Mouse (Mus musculus): ENCODE measurements at regions not wholly inside any gene's neighbourhood (a gene's known extent, or its start where the extent isn't known, plus 50 kb on each side); places are given as distances from the start of the nearest gene placed in this dataset.

DNA sequence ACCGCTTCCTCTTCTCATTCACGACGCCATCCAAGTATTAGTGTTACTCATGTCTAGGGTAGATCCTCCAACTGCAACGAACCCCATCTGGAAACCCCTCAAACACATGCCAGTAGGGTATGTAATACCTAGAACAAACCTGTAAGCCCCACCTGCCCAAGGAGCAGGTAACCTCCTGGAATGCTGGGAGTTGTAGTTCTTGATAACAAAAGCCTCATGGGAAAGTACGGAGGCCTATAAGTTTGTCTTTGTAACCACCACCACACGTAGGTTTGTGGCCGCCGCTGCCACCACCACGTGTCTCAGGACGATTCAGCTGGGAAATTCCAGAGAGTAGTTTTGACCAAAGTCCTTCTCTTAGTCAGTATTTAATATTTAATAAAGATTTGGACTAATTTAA is 107.4 kb upstream of the Unc5b start:
- no peak for DNase-seq (ENCODE audit: low spot score in 2 of 2)

GRCm38 (mm10) chr10:60937517-60937866 is 106.1 kb upstream of the Unc5b start:
- DNase-seq (ENCODE audit: low spot score in 2 of 2) = no peak

DNA sequence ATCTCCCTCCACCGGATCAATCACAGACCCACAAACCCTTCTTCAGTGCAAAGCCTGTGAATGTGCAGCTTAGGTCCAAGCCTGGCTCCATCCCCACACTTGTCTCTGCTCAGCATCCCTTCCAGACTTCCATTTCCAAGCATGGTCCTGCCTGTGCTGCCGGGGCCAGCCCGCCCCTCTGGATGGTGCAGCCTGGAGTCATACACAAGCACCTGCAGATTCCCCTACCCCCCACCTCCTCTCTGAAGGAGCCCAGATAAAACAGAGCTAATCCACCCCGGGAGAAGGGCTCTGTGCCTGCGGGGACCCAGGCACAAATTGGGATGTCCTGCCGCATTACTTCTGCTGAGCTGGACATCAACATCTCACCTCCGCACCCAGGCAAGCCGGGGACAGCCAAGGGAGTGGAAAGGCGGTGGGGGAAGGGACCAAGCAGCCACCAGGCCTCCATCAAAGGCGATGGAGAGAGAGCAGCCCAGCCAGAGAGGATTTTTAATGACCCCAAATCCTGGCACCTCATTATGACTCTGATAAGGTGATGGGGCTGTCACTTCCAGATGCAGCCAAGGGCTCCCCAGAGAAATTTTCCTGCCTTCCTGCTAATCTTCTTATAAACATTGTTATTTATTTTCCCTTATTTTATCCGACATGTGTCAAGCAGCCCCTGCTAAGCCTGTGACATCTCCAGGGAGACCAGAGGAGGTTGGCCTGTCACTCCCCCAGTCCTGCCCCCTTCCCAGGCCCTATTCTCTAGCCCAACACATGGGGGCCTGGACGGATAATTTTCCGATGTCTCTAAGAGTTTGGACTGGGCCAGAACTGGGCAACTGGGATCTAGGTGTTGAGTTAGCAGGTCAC is 105.5 kb upstream of the Unc5b start:
- no peak for DNase-seq (ENCODE audit: low spot score in 2 of 2)

DNA sequence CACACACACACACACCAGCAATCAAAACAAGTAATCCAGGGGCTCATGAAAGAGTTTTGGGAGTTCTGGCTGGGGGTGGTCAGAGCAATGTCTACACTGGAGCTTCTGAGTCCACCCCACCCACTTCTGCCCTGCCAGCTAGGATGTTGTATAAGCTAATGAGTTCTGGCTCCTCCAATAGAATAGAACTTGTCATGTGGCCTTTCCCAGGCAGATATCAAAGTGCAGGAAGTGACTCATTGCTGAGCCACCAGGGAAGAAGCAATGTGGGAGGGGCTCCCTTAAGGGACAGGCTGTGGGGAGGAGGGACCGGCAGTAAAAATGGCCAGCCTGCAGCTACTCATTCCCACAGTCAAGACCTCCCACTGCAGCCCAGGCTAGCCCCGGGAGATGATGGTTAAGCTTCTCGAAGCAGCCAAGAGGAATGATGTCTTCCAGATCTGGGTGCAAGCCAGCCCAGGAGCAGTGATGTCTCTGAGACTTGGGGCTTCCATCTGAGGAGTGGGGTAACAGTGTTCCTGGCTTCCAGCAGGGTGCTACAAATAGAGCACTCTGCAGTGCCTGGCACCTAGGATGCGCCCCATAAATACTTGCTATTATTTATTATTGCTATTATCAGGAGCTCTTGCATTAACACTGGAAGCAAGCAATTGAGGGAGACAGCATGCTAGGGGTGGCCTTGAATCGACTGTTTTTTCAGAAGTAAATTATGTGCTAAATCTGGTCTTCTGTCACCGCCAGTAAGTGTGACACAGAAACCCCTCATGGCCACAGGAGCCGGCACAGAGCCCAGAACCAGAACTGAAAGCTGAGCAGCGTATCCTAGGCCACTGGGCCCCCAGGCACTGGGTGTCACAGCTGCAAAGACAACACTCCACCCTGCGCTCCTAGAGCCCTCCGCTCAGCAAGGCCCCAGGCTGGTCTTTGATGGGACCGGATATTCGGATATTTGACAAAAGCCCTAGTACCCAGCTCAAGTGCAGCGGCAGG is 103.2 kb upstream of the Unc5b start:
- peak in 1 of 2 experiments; percentile 26 for DNase-seq (ENCODE audit: low spot score in 2 of 2)

DNA sequence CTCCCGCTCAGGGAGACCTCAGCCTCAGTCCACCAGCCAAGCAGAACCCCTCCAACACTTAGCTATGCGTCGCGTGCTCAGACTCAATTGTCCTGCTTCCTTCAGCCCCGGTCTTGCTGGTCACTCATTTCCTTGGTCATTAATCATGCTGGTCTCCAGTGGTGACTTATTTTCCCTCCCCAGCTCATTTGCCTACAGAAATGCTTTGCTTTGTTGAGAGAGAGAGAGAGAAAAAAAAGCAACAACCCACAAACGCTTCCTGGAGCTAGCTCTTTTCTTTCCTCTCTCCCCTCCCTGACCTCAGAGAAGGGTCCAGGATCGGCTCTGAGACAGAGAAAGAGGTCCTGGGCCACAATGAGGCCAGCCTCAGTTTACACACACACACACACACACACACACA is 102.5 kb upstream of the Unc5b start:
- DNase-seq (ENCODE audit: low spot score in 2 of 2) = no peak

GRCm38 (mm10) chr10:60932855-60933254 is 101.5 kb upstream of the Unc5b start:
- DNase-seq (ENCODE audit: low spot score in 2 of 2) = no peak

- DNase-seq (ENCODE audit: low spot score in 2 of 2) = no peak
These were observed 100.6 kb upstream of the Unc5b start for GRCm38 (mm10) chr10:60931891-60932378.

- DNase-seq (ENCODE audit: low spot score in 2 of 2) = no peak
These were observed 97.3 kb upstream of the Unc5b start for GRCm38 (mm10) chr10:60928646-60929045.

- no peak for DNase-seq (ENCODE audit: low spot score in 2 of 2)
These were observed 96.8 kb upstream of the Unc5b start for GRCm38 (mm10) chr10:60928164-60928563.

DNA sequence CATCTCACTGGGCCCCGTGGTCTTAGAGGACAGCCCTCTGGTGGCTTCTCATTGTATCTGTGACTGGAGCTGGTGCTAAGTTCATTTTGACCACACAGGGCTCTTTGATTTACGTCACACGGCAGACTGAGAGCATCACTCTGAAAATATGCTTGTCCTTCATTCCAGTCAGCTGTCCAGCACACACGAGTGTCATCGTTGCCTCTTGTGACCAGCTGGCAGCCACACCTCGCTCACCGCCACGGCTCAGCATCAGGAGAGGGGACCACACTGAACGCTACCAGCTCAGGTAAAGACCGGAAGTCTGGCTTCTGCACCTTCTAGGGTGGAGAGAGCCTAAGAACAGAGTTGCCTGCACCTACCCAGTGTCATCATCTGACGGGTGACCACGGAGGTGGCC is 95.3 kb upstream of the Unc5b start:
- no peak for DNase-seq (ENCODE audit: low spot score in 2 of 2)

GRCm38 (mm10) chr10:60925644-60926043 is 94.3 kb upstream of the Unc5b start:
- DNase-seq (ENCODE audit: low spot score in 2 of 2) = no peak

GRCm38 (mm10) chr10:60925198-60925597 is 93.8 kb upstream of the Unc5b start:
- no peak for DNase-seq (ENCODE audit: low spot score in 2 of 2)

DNA sequence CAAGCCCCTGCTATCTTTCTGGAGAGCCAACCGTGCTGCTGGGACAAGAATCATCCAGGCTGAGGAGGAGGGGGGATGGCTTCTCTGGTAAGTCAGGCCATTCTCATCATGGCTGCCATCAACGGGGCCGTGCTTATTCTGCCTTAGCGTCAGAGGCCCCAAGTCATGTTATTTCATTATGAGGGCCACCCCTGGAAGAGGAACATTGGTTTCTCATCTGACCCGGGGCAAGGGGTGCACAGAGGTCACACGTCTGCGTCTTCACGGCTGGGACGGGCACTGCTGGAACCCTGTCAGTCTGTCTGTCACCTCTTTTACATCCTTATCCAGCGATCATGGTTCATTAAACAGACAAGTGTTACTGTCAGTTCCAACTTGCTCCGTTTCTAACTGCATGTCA is 92.4 kb upstream of the Unc5b start:
- no peak for DNase-seq (ENCODE audit: low spot score in 2 of 2)

DNA sequence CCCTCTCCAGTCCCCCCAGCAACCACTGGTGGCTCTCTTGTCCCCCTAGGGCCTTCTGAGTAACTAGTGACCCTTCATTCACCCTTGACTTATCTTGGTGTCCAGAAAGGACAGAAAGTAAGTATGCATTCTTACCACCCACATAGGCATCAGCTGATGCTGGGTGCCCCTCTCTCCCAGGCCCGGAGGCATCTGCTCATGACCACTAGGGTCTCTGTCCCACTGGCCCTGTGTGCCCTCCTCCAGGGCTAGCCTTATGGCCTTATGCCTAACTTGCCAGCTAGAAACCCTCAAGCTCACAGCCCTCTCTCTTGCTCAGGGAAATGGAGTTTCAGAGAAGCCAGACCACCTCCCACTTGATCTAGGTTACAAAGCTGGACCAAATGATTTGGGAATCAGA is 89.2 kb upstream of the Unc5b start:
- DNase-seq (ENCODE audit: low spot score in 2 of 2) = no peak

GRCm38 (mm10) chr10:60918020-60918419 is 86.6 kb upstream of the Unc5b start:
- no peak for DNase-seq (ENCODE audit: low spot score in 2 of 2)

GRCm38 (mm10) chr10:60914391-60914790 is 83.0 kb upstream of the Unc5b start:
- DNase-seq (ENCODE audit: low spot score in 2 of 2) = no peak

DNA sequence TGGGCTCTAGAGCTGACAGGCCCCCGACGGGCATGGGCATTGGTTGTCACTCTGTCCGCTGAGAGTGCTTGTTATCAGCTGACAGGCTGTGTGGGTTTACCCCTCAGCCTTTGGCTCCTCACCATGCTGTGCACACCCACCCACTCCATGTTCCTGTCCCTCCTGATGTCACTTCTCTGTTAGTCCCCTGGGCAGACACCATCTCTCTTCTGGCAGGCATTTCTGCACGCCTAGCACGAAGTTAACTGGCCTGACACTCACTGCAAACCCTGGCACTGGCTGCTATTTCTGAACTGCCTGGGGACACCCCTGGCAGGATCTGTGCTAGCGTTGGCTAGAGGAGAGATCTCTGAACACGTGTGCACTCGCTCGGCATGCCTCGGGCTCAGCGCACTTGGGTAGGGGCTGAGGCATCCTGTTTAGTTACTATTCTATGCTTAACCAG is 82.1 kb upstream of the Unc5b start:
- DNase-seq (ENCODE audit: low spot score in 2 of 2) = no peak

GRCm38 (mm10) chr10:60904351-60904750 is 73.0 kb upstream of the Unc5b start:
- no peak for DNase-seq (ENCODE audit: low spot score in 2 of 2)

- no peak for DNase-seq (ENCODE audit: low spot score in 2 of 2)
These were observed 69.6 kb upstream of the Unc5b start for GRCm38 (mm10) chr10:60900992-60901391.

DNA sequence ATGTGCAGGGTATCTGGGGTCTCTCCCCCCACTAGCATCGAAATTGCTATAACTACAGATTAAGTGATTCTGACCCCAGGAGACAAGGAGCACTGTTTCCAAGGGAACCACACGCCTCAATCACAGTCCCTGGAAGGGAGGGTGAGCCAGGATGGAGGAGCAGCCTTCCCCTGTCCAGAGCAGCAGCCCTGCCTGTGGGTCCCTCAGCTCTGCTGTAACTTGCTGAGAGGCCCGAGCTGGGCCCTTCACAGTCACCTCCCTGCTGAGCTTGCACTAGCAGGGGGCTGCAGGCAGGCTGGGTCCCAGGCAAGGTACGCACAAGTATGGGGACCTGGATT is 62.4 kb upstream of the Unc5b start:
- no peak for DNase-seq (ENCODE audit: low spot score in 2 of 2)

GRCm38 (mm10) chr10:60893130-60893809 is 61.9 kb upstream of the Unc5b start:
- DNase-seq (ENCODE audit: low spot score in 2 of 2) = no peak
